Mouse (Mus musculus): ENCODE data around the gene Nkd1.
A peak's percentile ranks its signal among the peaks of the same experiment; 100 is the strongest.

The Nkd1 gene

DNA sequence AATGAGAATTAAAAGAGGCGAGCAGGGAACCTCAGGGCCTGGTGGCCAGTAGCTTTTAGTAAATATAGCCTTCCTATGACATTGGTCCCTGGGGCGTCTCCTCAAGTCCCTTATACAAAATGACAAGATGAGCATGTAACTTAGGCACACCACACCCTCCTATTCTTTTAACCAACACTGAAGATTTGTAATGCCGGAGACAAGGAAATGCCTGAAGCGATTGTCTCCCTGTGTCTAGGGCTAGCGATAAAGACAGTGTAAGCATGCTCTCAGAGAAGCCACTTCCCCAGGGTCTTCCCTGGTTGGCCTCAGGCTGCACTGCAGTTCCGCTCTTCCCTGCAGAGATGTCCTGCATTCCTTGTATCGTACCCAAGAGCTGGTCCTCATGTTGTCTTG, 17.8 kb downstream of the Nkd1 start:
- DNase-seq (ENCODE audit: low spot score), result no peak

DNA sequence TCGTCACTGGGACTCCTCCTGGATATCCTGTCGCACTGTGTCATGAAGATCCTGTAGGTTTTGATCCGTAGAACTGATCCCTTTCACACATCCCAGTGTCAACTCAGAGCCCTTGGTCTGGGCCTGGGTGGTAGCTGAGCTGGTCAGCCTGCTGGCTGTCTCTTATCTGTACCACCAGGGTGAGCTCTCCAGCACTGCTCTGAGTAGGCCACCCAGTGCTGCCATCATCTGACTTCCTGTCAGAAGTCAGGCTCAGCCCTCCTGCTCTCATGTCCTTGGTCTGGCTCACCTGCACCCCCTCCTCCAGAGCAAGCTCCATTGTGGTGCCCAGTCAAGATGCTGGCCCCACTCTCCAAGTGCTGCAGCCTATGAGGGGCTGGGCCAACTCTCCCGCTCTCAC, 18.8 kb downstream of the Nkd1 start:
- no peak for DNase-seq (ENCODE audit: low spot score)

DNA sequence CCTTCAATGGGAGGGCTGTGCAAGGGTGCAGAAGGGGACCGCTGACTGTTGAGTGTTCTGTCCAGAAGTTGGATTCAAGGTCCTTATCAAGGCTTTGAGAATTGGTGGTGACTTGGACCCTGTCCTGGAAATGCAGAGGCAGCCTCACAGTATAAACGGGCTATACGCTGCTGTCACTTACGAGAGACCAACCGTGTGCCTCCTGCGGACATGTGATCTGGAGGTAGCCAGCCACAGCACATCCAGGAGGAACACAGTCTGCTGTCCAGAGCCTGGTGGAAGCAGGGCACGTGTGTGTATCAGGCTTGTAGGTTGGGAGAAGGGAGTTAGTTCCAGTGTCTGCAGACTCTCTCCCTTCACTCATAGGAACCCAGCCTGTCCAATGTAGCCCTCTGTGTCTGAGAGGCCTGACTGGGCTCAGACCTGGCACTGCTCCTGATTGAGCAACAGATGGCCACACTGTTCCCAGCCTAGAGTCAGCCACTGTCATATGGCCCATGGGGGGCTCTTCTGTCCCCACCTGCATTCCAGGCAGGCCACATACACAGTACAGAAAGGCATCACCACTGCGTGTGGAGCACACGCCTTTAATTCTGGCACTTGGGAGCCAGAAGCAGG, 21.6 kb downstream of the Nkd1 start:
- no peak for DNase-seq (ENCODE audit: low spot score)

DNA sequence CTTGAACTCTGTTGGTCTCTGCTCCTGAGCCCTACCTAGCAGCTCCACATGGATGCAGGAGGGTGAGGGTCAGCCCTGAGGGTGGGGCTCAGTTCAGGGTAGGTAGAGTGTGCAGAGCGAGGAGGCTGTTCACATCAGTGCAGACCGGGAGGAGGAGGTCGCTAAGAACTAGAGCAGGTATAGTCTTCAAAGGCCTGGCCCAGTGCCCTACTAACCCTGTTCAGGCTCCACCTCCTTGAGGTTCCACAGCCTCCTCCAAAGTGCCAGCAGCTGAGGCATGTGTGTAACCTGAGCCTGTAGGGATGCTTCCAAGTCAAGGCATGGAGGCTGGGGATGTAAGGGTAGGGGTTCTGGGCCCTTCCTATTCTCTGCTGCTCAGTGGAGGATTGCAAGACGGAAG, 23.5 kb downstream of the Nkd1 start:
- DNase-seq (ENCODE audit: low spot score), result no peak

DNA sequence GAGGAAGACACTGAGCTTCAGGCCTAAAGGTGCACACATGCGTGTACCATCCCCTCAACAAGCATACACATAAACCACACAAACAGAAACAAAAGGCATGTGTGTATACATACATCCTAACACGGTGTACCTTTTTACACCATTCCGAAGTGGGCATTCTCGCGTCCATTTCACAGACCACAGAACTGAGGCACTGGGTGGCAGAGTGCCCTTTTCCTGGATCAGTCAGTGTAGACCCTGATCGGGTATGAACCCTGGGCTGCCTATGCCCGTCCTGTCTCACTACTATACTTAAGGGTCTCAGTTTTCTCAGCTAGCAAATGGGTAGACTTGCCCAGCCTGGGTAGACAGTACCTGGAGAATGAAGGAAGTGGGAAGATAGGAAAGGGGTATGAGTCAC, 24.3 kb downstream of the Nkd1 start:
- no peak for DNase-seq (ENCODE audit: low spot score)

DNA sequence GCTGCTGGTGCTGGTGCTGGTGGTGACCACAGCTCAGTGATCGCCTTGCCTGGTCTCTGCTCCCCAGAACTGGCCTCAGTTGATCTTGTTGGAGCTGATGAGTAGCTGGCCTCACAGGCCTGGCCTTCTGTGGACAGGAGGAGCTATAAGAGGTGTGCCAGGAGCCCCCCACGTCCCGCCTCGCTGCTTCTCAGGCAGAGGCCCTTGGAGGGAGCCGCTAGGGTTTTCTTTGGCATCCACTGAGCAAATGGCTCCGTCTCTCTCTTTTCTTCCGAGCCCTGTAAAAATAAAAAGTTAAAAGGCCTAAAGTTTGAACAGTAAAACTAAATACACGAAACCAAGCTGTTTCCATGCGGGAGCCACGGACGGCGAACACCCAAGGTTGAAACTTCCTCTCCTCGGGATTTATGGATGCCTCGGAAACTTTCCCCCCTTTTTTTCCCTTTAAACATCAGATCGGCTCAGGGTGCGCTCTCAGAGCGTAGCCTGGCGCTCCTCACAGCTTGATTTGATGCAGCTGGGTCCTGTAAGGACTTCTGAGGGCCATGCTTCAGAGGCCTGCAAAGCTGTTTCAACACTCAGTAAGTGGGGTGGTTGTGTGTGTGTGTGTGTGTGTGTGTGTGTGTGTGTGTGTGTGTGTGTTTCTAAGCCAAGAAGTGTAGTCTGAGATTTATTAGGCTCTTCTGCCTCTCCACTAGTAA, 25.0 kb downstream of the Nkd1 start:
- no peak for DNase-seq (ENCODE audit: low spot score)

DNA sequence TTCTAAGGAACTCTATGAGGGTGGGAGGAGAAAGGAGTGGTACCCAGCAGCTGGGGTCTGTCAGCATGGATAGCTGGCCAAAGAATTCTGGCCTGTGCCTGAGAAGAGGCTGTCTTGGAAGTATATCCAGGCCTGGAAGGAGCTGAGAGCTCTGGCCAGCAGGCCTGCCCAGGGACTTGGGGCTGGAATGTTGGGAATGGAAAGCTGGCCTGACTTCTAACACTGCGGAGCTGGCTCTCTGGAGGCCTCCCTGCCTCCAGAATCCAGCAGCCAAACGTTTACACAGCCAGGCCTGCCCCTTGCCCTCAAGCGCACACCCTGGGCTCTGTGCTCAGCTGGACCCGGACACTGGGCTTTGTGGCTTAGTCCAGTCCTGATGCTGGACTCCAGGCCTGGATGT, 34.5 kb downstream of the Nkd1 start:
- DNase-seq (ENCODE audit: low spot score), result no peak

DNA sequence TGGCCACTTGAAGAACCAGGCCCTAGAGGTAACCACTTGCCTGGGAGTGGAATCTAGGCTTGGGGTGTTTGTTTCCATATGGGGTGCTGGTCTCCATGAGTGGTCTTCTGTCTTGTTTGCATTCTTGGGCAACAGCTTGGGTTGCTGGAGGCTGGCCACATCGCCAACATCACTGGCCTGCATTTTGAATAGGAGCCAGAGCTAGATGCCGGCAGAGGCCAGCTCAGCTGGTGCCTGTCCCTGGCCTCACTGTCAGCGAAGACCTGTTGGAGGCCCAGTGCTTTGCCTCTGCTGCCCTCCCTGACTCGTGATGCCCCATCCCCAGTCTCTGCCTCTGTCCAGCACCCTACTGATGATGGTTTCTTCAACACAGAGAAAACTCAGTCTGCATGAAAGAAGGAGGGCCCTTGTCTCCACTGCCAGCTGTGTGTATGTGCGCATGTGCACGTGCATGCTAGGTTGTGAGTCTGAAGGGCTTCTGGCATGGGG, 38.9 kb downstream of the Nkd1 start:
- DNase-seq (ENCODE audit: low spot score), result no peak

DNA sequence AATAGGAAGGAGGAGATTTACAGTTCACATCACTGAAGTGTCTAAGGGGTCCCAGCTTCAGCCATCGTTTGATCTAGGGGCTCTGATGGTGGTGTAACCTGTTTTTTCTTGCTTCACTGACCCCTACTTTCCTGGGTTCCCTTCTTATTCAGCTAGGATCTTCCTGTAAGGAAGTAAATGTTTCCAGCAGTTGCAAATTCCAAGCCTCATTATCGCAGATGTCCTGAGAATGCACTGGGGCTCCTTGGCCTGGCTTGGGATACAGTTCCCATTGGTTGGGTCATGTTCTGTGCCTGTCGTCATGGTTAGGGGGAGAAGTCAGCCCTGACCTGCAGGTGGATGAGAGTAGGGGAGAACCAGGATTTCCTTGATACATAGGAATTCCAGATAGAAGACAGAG, 40.2 kb downstream of the Nkd1 start:
- no peak for DNase-seq (ENCODE audit: low spot score)

DNA sequence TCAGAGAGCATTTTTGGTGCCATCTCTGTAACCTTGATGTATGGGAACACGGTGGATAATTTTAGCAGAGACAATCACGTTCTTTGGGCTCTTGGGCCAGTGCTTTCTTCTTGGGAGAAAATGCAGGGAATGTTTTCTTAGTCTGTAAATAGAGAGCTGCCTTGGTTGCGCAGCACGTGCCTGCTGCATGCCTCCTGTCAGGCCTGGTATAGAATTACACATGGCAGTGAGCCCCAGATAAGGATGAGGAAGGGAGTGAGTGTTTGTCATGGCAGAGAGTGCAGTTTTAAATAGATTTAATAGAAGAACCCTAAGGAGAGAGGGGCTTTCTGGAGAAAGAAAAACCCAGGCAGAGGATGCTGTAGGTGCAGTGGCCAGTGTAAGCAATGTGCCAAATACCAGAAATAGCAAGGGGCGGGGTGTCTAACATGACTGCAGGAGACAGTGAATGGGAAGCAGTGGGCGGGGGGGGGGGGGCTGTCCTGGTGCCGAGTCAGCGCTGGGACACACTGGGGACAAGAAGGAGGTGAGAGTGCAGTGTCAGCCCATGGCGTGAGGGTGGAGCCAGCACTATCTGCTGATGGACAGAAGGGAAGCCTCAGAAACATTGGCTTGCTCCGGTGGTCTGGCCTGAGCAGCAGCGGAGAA, 43.2 kb downstream of the Nkd1 start:
- no peak for DNase-seq (ENCODE audit: low spot score)

DNA sequence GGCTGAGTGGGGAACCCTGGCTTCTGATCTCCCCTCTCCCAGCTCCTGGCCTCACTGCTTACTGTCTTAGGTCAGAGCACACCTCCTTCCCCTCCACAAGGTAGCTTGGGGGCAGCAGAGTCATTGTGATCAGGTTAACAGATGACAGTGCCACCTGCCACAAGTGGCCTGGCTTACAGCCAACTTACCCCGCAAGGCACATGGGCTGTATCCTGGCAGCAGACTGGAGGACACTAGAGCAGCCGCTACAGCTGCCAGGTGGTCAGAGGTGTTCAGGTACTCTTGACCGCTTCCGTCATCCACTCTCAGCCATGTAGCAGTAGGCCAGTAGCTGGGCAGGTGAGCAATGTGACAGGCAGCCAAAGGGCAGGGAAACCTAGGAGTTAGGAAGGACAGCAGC, 45.0 kb downstream of the Nkd1 start:
- no peak for DNase-seq (ENCODE audit: low spot score)

DNA sequence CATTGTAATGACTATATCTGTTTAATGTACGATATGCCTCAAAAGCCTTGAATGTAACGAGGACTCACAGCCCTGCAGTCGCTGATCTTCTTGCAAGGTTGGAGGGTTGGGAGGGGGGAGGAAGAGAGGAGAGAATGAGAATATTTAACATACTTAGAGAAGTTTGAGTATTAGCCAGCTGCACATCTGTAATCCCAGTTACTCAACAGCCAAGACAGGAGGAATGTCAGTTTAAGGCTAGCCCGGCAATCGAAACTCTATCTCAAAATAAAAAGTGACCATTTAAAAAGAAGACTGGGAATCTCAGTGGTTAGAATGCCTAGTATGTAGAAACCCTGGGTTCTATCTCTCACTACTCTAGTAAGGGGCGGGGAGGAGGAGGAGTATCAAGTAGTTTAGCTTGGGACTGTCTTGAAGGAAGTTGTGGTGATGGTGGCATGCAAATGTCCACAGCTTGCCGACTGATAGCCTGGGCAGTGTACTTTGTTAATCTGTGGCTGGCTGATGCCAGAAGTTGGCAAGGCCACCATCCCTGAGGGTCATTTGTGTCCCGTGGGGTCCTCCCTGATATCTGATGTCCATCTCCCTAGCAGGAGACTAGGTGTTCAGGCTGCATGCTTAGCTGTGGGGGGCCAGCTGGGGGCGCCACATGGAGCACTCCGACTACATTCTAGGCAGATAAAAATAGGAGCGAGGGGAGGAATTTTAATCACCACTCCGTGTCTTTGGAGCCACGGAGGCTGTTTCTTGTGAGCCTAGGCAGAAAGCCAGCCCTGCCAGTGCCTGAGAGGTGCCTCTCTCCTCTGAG, 46.4 kb downstream of the Nkd1 start:
- DNase-seq (ENCODE audit: low spot score), result no peak

DNA sequence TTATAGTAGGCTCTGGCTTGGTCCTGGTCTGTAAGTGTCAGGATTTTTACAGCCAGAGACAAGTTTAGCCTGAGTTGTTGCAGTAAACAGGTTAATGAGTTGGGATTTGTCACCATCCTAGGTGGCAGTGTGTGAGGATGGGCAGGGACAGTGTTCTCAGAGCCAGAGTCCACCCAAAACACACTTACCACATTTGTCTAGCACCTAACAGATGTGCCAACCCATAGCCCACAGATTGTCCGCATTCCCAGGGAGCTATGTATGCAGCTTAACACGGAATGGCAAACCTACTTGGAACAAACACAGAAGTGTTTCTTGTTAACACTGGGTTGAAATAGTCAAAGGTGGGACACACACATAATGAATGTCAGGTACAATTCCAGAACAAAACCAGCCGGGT, 47.1 kb downstream of the Nkd1 start:
- DNase-seq (ENCODE audit: low spot score), result no peak

DNA sequence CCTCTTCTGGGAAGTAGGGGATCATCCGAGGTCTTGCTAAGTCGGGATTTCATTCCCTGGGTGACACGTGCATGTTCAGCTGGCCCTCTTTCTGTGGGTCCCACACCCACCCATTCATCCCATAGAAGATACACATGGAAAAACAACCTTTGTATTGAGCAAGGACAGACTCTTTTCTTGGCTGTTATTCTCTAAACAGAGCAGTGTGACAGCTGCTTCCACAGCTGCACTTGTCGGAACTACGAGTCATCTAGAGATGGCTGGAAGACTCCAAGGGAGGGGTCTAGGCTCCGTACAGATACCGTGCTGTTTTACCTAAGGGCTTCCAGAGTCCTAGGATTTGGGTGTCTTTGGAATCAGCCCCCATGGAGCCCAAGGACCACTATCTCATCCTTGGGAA, 48.2 kb downstream of the Nkd1 start:
- no peak for DNase-seq (ENCODE audit: low spot score)

DNA sequence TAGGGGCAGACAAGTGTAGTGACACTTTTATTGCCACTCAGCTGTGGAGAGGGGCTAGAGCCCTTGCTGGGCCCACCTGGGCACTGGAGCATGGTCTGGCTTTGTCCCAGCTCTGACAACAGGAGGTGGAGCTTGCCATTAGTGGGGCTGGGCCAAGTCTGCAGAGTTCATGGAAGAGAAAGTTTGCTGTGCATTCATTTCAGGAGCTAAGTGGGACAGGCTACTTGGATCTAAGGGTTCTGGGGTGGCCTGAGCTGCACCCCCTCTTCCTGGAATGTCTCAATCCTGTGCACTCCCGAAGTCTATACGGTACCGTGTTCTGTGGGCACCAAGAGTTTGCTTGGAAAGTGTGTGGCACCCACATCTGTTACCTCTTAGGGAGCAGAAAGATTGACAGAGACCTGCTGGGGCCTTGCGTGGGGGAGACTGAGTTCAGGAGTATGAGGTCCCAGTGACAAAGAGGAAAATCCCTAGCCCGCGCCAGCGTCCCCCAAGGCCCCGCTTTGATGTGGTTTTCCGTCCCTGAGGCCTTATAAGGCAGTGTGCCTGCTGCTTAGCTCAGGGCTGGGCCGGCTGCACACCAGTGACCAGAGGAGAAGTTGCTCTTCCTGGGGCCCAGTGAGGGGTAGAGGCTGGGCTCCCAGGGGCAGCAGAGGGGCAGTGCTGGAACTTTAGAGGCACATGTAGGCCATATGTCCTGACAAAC, 49.3 kb downstream of the Nkd1 start:
- DNase-seq (ENCODE audit: low spot score), result peak; percentile 38

DNA sequence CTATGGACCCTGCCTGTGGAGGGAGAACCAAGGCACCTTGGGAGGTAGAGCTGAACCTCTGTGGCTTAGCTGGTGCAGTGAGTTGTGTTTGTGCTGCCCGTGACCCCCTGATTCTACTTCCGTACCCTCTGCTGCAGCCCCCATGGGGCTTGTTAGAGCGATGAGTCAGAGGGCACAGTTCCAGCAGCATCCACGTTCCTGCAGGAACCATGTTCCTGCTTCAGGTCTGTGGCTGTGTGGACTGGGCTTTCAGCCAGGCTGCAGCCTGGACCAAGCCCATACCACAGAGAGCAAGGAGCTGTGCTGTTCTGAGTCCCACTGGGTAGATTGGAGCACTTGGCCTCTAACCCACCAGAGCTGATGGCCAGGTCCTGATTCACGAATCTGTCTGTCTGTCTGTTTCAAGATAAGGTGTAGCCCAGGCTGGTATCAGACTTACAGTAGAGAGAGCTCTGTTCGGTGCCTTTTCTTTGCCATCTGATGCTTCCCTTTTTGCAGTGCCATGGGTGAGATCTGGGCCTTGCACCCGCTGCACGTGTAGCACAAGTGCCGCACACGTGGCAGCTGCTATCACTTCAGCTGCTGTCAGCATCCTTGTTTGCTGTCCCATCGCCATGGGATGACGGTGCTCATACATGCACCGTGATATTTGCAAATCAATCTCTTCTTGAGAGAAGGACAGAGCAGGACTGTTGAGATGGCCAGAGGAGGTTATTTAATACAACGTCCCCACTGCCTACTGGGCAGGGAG, 50.5 kb downstream of the Nkd1 start:
- DNase-seq (ENCODE audit: low spot score), result no peak

DNA sequence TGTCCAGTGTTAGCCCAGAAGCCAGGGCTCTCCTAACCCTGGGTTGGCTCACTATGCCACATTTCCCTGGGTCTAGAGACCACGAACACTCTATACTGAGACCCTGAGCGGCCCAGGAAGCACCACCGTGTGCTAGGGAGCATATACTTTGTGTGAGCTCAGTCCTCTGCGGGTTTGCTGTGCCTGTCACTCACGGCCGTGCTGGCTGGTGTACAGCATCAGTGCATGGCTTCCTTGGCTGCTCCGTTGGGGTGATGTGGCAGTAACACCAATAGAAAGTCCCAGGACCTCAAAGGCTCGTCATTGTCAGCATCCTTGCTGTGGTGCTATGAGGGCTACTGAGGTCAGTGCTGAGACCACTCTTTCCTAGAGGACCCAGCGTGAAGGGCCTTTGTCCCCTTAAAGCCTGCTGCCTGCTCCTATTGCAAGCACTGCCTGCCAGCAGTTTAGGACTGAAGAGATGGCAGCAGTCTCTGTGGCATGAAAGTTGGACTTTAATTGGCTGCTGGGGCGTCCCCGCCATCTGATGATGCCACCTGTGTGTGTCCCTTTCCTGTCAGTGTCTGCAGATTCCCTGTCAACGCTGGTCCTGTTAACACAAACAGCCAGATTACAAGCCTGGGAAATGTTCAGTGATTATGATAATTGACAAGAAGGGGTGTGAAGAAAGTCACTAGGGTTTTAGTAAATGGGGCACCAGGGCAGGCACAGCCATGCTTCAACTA, 51.2 kb downstream of the Nkd1 start:
- DNase-seq (ENCODE audit: low spot score), result no peak

DNA sequence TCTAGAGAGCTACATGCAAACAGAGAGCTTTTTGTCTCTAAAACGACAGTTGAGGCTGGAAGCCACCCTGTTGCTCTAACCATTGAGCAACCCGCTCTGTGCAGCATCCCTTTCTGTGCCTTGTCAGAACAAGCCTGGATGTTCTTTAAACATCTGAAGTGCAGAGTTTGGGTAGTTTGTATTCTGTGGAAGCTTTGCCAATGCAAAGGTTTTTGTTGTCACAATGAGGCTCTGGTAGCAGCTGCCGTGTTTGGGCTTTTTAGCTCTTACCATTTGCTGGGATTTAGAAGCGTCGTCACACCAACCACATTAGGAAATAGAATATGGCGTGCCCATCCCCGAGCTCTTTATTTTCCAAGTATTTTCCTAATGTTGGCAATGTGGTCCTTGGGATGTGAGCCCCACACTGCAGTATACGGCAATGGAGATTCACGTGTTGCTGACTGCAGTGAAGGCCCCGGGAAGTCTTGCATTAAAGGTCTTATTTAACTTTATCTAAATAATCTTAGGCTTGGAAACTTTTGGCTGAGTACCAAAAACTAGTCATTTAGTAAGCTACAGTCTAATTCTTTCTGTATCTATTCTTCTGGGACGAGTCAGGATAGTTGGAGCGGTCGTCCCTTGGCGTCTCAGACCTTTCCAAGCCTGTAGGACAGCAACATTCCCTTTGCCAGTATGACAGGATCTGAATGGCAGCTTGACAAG, 51.9 kb downstream of the Nkd1 start:
- no peak for DNase-seq (ENCODE audit: low spot score)

DNA sequence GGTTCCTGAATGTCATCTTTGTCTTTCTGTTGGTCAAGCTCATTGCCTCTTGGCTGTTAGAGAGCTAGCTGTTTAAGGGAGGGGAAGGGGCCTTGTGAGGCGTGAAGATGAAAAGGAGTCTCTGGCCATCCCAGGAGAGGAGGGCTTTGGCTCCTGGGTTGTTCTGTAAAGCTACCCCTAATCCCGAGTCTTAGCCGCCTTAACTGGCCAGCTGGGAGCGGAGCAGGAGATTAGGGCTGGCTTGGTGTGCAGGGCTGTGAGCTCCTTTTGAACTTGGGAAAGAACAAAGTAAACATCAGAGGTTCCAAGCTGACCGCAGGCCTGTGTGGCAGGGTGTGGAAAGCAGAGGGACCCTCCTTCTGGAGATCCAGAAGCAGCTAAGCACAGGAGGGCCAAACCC, 53.8 kb downstream of the Nkd1 start:
- no peak for DNase-seq (ENCODE audit: low spot score)
